Mouse (Mus musculus) adrenal gland, adult 18-20 months (tissue): Measurements from ENCODE around the gene Gm21170. TPM values are rescaled to one million over a fixed set of nuclear protein-coding genes. Genes with fewer than 3 reads are reported as not detected.
"Not testable (repeated sequence)": the region's sequence is repeated elsewhere in the genome, so short reads cannot be mapped to it uniquely, and the experiment has no call there.

Experiments used
- DNase-seq, 2 experiments: peaks; one replicate each; pipeline ENCODE4 v3.0.0; 2021 to 2022; ENCODE audit warnings: low spot score in 2 of 2
- long read RNA-seq, 2 experiments: library from polyadenylated mRNA; stranded (forward); transcript quantifications; one replicate each; pipeline ENCODE4 v2.0.0; 2021
- total RNA-seq, 2 experiments: library from RNA; stranded (reverse); gene quantifications; 1 replicate in 1 of 2; 2 replicates in 1 of 2; pipeline ENCODE4 v1.2.3; 2021

Gene Gm21170
- not detected for total RNA-seq
- long read RNA-seq, experiment 1, result 0 reads
- long read RNA-seq, experiment 2, result 0 reads

DNA sequence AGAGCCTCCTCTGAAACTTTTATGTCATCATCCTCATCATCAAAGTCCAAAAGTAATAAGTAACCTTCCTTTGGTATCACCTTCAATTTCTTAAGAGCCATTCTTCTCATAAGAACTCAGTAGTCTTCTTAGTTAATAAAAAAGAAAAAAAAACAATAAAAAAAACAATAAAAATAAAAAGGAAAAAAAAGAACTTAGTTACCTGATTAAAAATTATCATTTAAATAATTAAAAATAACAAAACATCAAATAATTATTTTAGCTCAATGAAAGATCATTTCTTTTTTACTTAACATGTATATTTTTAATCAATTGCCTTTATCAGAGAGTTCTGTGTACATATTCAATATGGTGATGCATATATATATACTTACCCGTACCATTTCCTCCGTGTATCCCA, at the start of gene Gm21170:
Gene Gm21170, minus strand, starts transcription at position 101 of the 400 bp plus-strand sequence.
- DNase-seq, result not testable (repeated sequence)

Other genes starting within 250 kb of the Gm21170 start
- not detected for gene Gm21256, start 240.1 kb downstream of the Gm21170 start, total RNA-seq